Mouse (Mus musculus) ovary, postnatal 36 days (tissue): ENCODE results near the gene Rasal3.

Source experiments
- DNase-seq: peaks from one replicate; pipeline ENCODE4 v3.0.0; 2022; ENCODE audit warnings: low spot score, mixed read lengths

Rasal3 gene

DNA sequence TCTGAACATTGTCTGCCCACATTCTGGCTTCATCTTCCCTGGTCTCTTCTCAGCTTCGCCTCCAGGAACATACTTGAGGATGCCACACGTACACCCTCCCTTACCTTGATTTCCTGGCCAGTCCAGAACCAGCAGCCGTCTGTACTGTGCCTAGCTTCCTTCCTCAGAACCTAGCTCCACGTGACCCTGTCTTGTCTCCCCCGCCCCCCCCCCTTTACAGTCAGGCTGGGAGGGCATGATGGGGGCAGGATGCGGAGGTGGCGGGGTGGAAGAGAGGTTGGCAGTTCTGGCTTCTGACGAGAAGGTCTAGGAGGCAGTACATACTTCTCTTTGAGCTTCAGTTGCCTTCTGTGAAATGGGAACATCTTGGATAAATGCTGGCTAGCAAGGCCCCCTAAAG is at the start of gene Rasal3:
TSS of gene Rasal3 (minus strand) at position 167 of the 400 bp plus-strand sequence.
- DNase-seq = no peak

DNA sequence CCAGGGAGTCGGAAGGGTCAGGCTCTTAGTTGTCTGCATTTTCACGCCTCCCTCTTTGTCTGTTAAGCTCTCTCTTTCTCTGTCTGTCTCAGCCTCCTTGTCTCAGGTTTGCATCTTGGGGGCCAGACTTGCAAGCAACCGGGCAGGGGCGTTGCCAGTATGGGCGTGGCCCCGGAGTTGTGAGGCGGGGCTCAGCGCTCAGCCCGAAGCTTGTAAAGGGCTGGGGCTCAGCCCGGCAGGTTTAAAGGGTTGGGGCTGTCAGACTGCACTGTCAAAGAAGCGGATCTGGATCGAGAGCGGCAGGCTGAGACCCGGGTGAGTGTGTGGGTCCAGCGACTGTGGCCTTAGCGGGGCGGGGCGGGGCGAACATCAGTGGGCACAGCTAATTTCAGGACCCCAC is 49.1 kb upstream of the Rasal3 start, which contains the start of gene Cyp4f39:
TSS of gene Cyp4f39 (plus strand) at position 242 of the 400 bp plus-strand sequence.
- DNase-seq = peak; percentile 23

DNA sequence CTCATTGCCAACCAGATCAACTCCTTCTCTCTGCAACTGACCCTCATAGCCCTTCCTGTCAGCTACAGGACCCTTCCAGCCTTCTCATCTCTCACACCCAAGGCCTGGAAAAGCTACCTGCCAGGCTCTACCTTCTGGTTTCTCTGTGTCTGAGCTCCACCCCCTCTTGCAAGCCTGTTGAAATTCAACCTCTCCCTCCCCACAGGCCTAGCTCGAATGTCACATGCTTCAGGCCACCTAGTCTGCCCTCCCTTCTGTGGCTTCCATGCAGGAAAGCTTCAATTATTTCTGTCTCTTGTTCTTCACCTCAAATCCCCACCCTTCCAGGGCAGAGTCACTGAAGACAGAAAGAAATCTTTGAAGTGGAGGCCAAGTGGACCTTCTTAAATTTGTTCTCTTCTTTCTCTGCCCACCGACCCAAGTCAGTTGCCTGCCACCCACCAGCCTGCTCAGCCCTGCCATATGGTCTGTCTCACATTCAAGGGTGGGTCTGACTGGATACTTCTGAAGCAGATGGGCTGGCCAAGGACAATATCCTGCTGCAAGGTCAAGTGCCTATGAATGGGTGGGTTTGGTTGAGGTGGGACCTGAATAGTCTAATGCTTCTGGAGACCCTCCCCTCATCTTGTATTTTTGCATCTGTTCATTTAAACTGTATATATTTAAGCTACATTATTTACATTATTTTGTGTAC is 47.6 kb upstream of the Rasal3 start:
- DNase-seq = no peak

DNA sequence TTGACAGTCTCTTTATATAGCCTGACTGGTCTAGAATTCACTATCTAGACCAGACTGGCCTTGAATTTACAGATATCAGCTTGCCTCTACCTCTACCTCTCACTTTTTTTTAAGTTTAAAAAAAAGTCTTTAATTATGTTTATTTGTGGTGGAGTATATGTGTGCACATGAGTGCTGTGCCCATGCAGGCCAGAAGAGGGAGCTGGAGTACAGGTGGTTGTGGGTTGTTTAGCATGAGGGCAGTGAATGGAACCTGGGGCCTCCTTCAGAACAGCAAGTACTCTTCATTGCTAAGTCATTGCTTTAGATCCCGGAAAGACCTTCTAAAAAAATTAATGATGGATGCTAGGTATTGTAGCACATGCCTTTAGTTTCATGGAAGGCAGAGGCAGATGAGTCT is 45.7 kb upstream of the Rasal3 start:
- no peak for DNase-seq

DNA sequence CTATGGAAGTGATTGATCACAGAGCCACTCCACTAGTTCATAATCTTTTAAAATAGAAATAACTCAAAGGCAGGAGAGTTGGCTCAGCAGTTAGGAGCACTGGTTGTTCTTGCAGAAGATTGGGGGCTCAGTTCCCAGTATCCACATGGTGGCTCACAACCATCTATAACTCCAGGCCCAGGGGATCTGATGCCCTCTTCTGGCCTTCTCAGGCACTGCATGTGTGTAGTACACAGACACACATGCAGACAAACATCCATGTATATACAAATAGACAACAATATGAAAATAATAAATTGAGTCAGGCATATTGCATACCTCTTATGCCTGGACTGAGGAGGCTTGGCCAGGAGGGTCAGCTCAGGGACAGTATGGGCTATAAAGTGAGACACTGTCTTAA is 43.8 kb upstream of the Rasal3 start:
- no peak for DNase-seq

DNA sequence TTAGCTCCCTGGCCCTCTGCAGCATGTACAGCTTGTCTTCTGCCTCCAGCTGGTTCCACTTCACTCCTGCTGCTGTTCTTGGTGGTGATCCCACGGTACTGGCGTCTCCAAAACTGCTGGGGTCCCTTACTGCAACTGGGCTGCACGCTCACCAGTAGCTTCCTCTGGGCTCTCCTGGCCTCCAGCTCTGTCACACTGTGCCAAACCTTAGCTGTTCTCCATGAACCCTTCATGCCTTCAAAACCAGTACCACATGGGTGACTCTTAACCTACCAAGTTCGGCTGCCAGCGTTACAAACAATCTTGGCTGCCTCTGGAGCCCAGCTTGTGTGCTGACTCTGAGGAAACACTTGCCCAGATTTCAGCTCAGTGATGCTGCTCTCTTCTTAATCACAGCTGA is 41.6 kb upstream of the Rasal3 start:
- peak; percentile 18 for DNase-seq

DNA sequence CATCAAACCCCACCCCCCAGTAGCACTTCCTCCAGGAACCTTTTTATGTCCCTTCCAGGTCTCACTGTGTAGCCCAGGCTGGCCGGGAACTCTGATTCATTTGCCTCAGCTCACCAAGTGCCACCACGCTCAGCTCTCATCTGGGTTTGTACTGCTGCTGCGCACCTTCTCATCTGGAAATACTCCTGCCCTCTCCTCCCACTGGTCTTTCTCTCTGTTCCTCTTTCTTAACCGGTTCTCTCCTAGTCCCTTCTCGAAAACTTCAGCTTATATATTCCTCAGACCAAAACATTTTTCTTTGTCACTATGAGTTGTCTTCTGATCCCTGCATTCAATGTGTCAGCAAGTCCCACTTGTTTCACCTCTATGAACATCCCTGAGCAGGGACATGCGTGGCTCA is 39.9 kb upstream of the Rasal3 start:
- no peak for DNase-seq

DNA sequence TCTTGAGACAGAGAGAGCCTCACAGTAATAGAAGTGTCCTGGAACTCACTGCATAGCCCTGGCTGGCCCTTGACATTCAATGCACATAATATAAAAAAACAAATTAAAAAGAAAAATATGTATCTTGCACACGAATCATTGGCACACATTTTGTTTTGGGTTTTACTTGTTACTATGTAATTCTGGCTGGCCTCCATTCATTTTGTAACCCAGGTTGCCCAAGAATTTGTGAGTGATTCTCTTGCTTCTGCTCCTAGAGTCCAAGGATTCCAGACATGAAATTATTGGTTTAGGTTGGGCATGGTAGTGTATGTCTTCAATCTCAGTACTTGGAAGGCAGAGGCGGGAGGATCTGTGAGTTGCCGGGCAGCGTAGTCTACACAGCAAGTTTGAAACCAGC is 33.7 kb upstream of the Rasal3 start:
- no peak for DNase-seq

DNA sequence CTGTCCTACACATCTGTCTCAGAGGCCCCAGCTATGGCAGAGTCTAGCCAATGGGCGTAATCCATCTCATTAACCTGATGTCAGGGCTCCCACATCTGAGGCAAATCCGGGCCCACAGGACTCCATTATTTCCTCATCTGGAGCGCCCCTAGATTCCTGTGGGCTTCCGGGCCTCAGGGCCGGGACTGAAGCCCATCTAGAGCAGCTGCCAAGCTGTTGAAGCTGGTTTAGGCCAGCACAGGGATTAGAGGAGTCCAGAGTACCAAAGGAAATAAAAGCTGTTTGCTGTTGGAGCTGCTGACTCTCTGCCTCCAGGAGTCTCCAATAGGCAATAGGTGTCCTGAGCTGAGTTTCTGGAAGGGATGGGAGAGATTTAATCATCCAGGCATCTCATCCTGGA is 31.8 kb upstream of the Rasal3 start:
- DNase-seq = no peak

DNA sequence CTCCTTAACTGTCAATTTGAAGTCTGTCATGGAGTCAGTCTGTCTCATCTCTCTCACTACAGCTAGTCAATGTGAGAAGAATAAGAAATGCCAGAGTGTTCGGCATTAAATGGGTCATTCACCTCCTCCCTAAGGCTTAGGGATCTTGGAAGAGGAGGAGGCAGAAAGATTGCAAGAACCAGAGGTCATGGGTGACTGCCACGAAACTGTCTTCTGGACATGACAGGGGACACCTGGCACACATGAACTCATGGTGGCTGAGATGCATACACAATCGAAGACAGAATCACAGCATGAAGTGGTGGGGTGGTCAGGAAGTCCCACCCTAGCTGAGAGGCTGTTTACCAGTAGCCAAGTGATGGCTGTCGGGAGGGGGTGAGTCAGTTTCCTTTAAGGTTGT is 30.9 kb upstream of the Rasal3 start:
- no peak for DNase-seq

DNA sequence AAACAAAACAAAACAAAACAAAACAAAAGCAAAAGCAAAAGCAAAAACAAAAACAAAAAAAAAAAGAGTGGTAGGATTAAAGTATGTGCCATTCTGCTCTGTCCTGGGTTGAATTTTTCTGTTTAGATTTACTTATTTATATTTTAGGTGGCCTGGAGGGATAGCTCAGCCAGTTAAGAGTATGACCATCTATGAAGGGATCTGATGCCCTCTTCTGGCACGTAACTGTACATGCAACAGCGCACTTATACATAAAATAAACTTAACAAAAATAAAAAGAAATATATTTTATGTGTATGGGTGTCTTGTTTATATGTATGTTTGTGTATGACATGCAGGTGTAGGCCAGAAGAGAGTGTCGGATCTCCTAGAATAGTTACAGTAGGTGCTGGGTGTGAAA is 28.6 kb upstream of the Rasal3 start:
- DNase-seq = no peak

DNA sequence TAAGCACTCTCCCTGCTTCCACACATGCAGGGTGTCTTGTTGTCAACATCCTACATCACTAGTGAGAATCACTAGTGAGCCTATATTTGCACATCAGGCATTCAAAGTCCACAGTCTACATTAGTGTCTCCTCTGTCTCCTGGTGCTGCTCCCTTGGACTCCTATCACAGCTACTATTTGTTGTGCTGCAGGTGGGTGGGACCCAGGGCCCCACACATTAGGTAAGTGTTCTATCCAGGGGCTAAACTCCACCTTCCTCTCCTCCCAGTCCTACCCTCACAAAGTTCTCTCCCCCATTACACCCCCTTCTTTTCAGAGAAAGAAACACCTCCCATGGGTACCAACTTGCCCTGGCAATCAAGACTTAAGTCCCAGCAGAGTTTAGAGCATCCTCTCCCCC is 23.2 kb upstream of the Rasal3 start:
- DNase-seq = no peak

DNA sequence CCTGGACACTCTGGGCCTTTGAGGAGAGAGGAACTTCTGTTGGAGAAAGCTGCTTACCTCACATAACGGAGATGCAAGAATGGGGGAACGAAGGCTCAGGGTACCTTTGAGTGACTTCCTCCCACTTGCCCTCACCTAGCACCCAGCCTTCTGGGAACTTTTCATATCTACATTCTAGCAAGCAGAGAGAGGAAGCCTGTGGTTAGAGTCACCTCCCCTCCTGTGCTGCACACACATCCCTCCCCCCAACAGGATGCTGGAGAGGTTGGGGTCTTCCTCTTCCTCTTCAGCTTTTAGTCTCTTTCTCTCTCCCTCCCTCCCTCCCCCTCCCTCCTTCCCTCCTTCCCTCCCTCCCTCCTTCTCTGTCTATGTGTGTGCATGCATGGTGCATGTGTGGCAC is 20.7 kb upstream of the Rasal3 start, which contains the start of gene Pglyrp2:
TSS of gene Pglyrp2 (minus strand) at position 134 of the 400 bp plus-strand sequence.
- DNase-seq = no peak

DNA sequence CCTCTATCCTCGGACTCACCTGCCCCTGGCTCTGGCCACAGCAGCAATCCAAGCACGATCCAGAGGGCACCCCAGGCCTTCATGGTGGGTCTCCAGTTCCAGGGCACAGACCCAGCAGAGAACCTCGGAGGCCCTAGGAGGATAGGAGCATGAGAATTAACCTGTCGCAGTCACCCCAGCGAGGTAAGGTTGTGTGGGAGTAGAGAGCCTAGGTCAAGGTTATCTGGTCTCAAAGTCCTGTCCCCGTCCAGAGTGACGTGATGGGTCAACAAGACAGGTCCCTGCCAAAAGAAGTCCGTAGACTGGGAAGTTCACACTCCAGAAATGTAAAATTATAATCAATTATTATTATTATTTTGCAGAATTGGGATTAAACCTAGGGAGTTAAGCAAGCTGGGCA is 17.4 kb upstream of the Rasal3 start:
- no peak for DNase-seq

DNA sequence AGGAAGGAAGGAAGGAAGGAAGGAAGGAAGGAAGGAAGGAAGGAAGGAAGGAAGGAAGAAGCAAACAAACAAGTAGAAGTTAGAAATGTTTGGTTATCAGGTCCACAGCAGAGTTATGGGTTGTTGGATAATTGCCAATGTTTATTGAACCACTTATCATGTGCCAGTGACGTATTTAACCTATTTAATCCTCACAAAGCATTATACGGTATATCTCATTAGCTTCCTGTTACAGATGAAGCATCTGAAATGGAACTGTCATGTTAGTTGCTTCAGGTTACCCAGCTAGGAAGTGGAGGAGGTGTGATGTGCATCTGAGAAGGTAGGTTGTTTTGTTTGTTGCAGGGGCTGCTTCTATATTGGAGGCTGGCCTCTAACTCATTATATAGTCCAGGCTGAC is 16.6 kb upstream of the Rasal3 start:
- DNase-seq = no peak

DNA sequence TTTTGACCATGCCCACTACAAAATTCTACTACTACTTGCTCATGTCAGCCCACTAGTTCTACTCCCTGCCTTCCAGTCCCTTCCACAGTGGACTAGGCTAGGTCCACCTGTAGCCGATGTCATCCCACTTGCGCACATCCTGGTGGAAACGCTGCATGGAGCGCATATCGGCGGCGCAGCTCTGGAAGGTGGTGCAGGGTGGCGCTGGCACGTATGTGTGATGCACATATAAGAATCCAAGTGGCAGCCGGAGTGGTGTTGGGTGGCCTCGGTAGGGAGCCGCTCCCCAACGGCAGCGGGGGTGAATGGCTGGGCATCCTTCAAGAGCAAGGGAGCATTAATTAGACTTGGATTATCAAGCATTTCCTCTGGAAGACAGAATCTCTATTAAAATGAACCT is 13.4 kb upstream of the Rasal3 start:
- no peak for DNase-seq

DNA sequence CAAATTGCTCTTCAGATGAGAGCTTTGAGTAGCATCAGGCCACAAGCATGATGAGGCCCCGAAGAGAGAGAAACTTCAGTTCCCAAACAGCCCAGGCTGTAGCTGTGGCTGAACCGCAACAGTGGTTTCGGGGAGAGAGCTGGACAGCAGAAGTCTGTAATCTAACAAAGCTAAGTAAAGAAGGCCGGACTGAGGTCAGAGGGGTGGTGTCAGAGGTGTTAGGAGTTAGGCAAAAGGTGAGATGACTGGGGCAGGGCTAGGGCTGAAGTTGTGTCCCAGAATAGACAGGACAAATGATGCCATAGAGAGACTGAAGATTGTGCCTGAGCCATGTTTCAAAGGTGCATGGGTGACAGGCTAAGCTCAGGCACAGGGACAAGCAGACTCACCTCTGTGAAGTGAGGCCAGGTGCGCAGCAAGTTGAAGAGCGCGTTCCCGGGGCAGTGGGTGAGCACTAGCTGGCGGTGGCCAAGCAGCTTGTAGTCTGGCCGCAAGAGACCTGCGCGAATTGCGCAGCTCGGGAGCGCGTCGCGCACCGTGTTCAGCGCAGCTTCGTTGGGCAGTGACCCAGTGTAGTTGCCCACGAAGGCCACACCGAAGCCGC is 12.1 kb upstream of the Rasal3 start:
- no peak for DNase-seq

DNA sequence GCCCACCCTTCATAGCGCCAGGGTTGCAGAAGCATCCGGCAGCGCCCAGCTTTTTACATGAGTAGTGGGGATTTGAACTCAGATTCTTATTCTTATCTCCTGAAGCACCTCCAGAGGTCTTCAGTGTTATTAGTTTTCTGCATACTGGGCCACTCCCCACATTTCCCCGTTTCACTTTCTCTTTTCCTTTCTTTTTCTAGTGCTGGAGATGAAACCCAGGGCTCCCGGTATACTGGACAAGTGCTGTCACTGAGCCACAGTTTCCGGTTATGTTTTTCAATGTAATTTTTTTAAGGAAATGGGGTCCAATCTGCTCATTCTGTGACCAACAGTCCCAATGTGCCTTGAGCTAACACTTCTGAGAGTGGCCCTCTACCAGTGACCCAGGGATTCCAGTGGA is 8.5 kb upstream of the Rasal3 start:
- no peak for DNase-seq

DNA sequence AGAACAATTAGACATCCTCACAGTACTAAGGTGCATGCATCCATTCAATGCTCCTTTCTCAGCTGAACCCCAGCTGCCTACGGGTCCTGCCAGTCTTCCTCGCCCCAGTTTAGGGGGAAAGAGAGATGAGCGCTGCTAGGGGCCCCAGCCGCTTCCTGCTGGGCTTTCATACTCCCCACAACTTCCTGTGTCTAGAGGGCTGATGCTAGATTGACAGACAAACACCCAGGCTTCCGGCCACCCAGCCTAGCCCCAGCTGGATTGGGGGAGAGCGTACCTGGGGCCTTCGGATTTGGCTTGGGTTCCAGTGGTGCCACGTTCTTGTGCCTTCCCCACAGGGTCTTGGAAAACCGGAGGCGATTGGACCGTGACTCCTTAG is 615 bp downstream of the Rasal3 start:
- no peak for DNase-seq

DNA sequence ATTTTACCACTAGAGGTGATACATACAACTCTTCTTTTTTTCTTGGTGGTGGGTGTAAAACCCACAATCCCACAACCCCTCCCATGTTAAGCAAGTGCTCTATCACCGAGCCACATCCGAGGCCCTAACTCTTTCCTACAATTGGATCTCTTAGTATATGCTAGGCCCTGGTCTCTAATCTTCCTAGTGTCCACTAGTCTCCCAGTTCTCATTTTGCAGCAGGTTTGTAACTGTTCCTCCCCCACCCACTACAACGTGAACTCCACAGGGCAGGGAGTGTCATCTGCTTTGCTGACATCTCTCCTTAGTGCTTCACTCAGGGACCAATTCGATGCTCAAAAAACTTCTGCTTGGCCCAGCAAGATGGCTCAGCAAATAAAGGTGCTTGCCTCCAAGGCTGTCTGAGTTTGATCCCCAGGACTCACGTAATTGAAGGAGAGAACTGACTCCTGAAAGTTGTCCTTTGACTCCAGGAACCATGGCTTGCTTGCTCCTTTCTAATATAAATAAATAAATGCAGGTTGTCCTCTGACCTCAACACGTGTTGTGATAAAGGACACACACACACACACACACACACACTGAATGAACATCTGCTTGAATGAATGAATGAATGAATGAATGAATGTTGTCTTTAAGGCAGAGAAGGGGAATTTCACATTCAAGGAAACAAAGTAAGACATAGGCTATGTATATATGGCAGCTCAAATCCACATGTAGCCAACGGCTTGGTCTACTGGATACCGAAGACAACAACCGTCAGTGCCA is 1.2 kb downstream of the Rasal3 start:
- no peak for DNase-seq

DNA sequence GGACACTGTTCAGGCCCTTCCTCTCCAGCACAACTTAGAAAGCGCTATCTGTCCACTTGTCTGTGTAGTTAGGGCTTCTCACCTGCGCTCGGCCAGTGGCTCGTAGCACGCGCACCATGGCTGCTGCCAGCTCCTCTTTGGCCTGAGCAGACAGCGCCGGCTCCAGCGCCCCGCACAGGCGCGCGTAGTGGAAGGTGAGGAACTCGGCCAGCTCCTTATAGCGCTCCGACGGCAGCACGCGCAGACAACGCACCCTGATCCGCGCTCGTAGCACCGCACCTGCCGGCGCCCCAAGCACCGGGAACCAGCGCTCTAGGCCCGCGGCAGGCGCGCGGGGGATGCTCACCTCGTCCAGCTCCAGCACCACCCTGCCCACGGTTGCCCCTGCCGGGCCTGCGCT is 7.1 kb downstream of the Rasal3 start:
- DNase-seq = no peak

DNA sequence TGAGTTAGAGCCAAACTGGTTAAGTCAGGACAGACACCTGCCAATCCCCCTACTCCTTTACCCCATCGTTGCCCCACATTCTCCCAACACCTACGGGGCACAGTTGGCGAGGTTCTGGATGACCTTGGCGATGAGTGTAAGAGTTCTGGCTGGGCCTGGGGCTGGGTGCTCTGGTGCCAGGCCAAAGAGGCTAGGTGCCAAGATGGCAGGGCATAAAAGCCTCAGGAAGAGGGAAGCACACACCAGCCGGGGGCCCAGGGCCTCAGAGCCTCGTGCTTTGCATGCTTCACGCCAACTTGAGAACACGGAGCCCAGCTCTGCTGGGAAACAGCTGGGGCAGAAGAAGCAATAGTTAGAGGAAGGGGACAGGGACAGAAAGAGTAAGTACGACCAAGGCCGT is 9.4 kb downstream of the Rasal3 start:
- no peak for DNase-seq

DNA sequence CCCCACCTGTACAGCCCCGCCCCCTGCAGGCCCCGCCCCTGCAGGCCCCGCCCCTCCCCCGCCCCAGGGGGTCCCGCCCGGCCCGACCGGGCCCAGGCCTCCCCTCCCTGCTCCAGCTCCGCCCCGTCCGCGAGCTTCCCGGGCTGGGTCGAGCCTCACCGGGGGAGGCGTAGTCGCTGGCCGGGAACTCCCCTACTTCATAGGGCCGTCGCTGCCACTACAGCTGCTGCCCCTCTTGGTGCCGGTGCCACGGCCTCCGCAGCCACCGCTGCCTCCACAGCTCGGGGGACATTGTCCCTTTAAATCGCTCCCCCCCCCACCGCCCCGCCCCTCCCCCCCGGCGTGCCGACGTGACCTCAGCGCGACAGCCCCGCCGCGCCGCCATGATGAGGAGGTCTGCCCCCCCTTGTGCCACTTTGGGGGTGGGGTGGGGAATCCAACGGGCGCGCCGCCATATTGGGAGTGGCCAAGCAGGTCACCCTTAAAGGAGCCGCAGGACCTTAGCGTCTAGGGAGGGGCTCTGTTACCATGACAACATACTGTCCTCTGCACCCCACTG is 14.2 kb downstream of the Rasal3 start, which contains the start of gene Wiz:
TSS of gene Wiz (minus strand) at position 339 of the 559 bp plus-strand sequence.
- DNase-seq = peak; percentile 94
